Mouse (Mus musculus) v-Abl transformed pro-B cells (cell line): ENCODE data around the gene Sgo2a.

Experiments
- in situ Hi-C, 2 experiments: fragments of 400-800 bp; cut with MboI; formaldehyde crosslinking; loops; one replicate each; pipeline ENCODE4 v1.15.1; 2025; ENCODE audit not compliant: unreplicated experiment in 2 of 2

Gene Sgo2a

GRCm38 (mm10) chr1:57995432-57996132 is at the start of gene Sgo2a:
Gene Sgo2a, plus strand, starts transcription at chr1:57995971.
- in situ Hi-C loops: loop anchor here in 1 of 2 experiments (25.0 kb wide), 1 partner anchor 717 kb away; the partner anchor contains the start of gene Cflar

- in situ Hi-C loops: no loop called here
Measured at GRCm38 (mm10) chr1:57947552-57948347, 48.0 kb upstream of the Sgo2a start.

- in situ Hi-C loops: no loop called here
Measured at GRCm38 (mm10) chr1:57949195-57949594, 46.6 kb upstream of the Sgo2a start.

GRCm38 (mm10) chr1:57949716-57950115 is 46.1 kb upstream of the Sgo2a start:
- in situ Hi-C loops: loop anchor here in 1 of 2 experiments (5.0 kb wide), 1 partner anchor 522 kb away; no protein-coding TSS in a partner anchor

GRCm38 (mm10) chr1:57952509-57952908 is 43.3 kb upstream of the Sgo2a start:
- in situ Hi-C loops: loop anchor here in 1 of 2 experiments (5.0 kb wide), 1 partner anchor 525 kb away; no protein-coding TSS in a partner anchor

GRCm38 (mm10) chr1:57953586-57954375 is 42.0 kb upstream of the Sgo2a start:
- in situ Hi-C loops: loop anchor here in 1 of 2 experiments (5.0 kb wide), 1 partner anchor 526 kb away; no protein-coding TSS in a partner anchor

GRCm38 (mm10) chr1:57954376-57954765 is 41.4 kb upstream of the Sgo2a start:
- in situ Hi-C loops: loop anchor here in 1 of 2 experiments (5.0 kb wide), 1 partner anchor 527 kb away; no protein-coding TSS in a partner anchor

- in situ Hi-C loops: no loop called here
Measured at GRCm38 (mm10) chr1:57955774-57956173, 40.0 kb upstream of the Sgo2a start.

GRCm38 (mm10) chr1:57969327-57970271 is 26.2 kb upstream of the Sgo2a start:
- in situ Hi-C loops: loop anchor here in 1 of 2 experiments (10.0 kb wide), 1 partner anchor 65 kb away; no protein-coding TSS in a partner anchor

GRCm38 (mm10) chr1:57971588-57971987 is 24.2 kb upstream of the Sgo2a start:
- in situ Hi-C loops: no loop called here

- in situ Hi-C loops: loop anchor here in 1 of 2 experiments (25.0 kb wide), 1 partner anchor 735 kb away; the partner anchor contains the start of gene Cflar
Measured at GRCm38 (mm10) chr1:57976860-57977259, 18.9 kb upstream of the Sgo2a start.

- in situ Hi-C loops: loop anchor here in 1 of 2 experiments (25.0 kb wide), 1 partner anchor 723 kb away; the partner anchor contains the start of gene Cflar
Measured at GRCm38 (mm10) chr1:57989052-57989600, 6.6 kb upstream of the Sgo2a start.

- in situ Hi-C loops: loop anchor here in 1 of 2 experiments (25.0 kb wide), 1 partner anchor 721 kb away; the partner anchor contains the start of gene Cflar
Measured at GRCm38 (mm10) chr1:57991277-57991676, 4.5 kb upstream of the Sgo2a start.

GRCm38 (mm10) chr1:57996133-57996615 is 403 bp downstream of the Sgo2a start:
- in situ Hi-C loops: loop anchor here in 1 of 2 experiments (25.0 kb wide), 1 partner anchor 716 kb away; the partner anchor contains the start of gene Cflar

- in situ Hi-C loops: loop anchor here in 1 of 2 experiments (25.0 kb wide), 1 partner anchor 714 kb away; the partner anchor contains the start of gene Cflar
Measured at GRCm38 (mm10) chr1:57998146-57998545, 2.4 kb downstream of the Sgo2a start.

GRCm38 (mm10) chr1:58006388-58006787 is 10.6 kb downstream of the Sgo2a start:
- in situ Hi-C loops: loop anchor here in 1 of 2 experiments (25.0 kb wide), 1 partner anchor 706 kb away; the partner anchor contains the start of gene Cflar

- in situ Hi-C loops: loop anchor here in 1 of 2 experiments (25.0 kb wide), 1 partner anchor 693 kb away; the partner anchor contains the start of gene Cflar
Measured at GRCm38 (mm10) chr1:58018856-58019255, 23.1 kb downstream of the Sgo2a start, which contains the start of gene Kctd18. Gene Kctd18, minus strand, starts transcription at chr1:58018956.

- in situ Hi-C loops: loop anchor here in 1 of 2 experiments (25.0 kb wide), 1 partner anchor 660 kb away; the partner anchor contains the start of gene Als2cr12
Measured at GRCm38 (mm10) chr1:58027707-58028106, 31.9 kb downstream of the Sgo2a start.
